Mouse (Mus musculus): Measurements from ENCODE around the gene Dyrk1a. TPM values are rescaled to one million over a fixed set of nuclear protein-coding genes. Genes with fewer than 3 reads are reported as not detected.

The Dyrk1a gene
- polyA plus RNA-seq, 1 experiment from 2014 or later, result 8.3 TPM

DNA sequence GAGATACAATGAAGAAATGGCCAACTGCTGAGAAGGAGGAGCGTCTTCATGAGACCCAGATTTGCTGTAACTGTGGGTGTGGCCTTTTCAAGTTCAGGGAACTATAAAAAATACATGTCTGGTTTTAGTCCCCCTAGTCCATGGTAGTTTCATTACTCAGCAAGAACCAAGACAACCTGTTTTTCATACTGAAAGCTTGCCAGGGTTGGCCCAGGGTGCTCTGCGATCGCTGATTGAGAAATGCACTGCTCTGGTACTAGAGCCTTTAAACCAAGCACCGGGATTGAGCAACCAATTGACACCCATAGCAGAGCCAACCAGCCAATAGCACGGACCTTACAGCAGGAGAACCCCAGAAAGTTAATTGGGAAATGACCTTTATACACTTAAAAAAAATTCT lies 13.6 kb upstream of the Dyrk1a start:
- no peaks in the 10 kb centered on the region for H3K36me3 ChIP-seq (ENCODE audit: insufficient read depth, low read length)
- H3K27ac ChIP-seq (ENCODE audit: low read length), result no peak overlapping the region
- ATAC-seq (ENCODE audit: low FRiP score, low TSS enrichment), result no peak
- H3K4me1 ChIP-seq (ENCODE audit: insufficient read depth, low read length), result peaks cover 8% of the 10 kb centered on the region
- 86% methylated on average over 5 of the region's 5 CpGs for WGBS
- no peaks in the 10 kb centered on the region for H3K9me3 ChIP-seq (ENCODE audit: low read length)
- no peak overlapping the region for H3K4me3 ChIP-seq (ENCODE audit: low read length)
- H3K9ac ChIP-seq (replicated peaks; ENCODE audit: low read length), result no peak overlapping the region
- H3K4me2 ChIP-seq (replicated peaks; ENCODE audit: low read depth, low read length), result no peak overlapping the region
- H3K27me3 ChIP-seq (ENCODE audit: insufficient read depth, low read length), result no peaks in the 10 kb centered on the region

- WGBS, result 25% methylated on average over 7 of the region's 7 CpGs
- ATAC-seq (ENCODE audit: low FRiP score, low TSS enrichment), result no peak
- peaks cover 8% of the 10 kb centered on the region for H3K4me1 ChIP-seq (ENCODE audit: insufficient read depth, low read length)
- H3K27ac ChIP-seq (ENCODE audit: low read length), result peak overlapping the region; percentile 59; the same call in 1 of the 2 replicates
- H3K9ac ChIP-seq (replicated peaks; ENCODE audit: low read length), result no peak overlapping the region
- H3K27me3 ChIP-seq (ENCODE audit: insufficient read depth, low read length), result no peaks in the 10 kb centered on the region
- H3K36me3 ChIP-seq (ENCODE audit: insufficient read depth, low read length), result no peaks in the 10 kb centered on the region
- no peaks in the 10 kb centered on the region for H3K9me3 ChIP-seq (ENCODE audit: low read length)
- H3K4me2 ChIP-seq (replicated peaks; ENCODE audit: low read depth, low read length), result peak overlapping the region; percentile 3; the same call in 1 of the 2 replicates
- H3K4me3 ChIP-seq (ENCODE audit: low read length), result no peak overlapping the region
These were observed 10.5 kb upstream of the Dyrk1a start for GRCm38 (mm10) chr16:94559282-94559681.

DNA sequence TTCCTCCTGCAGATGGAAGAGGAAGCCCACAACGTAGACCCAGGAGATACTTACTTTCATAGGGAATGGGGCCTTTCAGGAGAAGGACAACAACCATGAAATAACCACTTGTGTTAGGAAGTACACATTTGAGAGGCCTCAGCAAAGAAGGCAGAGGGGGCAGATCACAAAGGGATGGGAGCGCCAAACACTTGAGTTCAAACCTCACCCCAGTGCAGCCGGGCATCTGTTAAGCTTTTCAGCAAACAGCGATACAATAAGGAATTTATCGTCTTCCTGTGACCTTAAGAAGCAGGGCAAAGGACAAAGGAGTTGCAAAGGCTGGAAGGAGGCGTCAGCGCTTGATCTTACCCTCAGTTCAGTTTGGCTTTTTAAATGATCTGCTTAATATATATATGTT lies 10.0 kb upstream of the Dyrk1a start:
- H3K4me3 ChIP-seq (ENCODE audit: low read length), result no peak overlapping the region
- 62% methylated on average over 7 of the region's 7 CpGs for WGBS
- no peaks in the 10 kb centered on the region for H3K9me3 ChIP-seq (ENCODE audit: low read length)
- H3K9ac ChIP-seq (replicated peaks; ENCODE audit: low read length), result no peak overlapping the region
- H3K36me3 ChIP-seq (ENCODE audit: insufficient read depth, low read length), result no peaks in the 10 kb centered on the region
- peak overlapping the region; percentile 59; the same call in 1 of the 2 replicates for H3K27ac ChIP-seq (ENCODE audit: low read length)
- H3K4me2 ChIP-seq (replicated peaks; ENCODE audit: low read depth, low read length), result peak overlapping the region; percentile 3; the same call in 1 of the 2 replicates
- H3K4me1 ChIP-seq (ENCODE audit: insufficient read depth, low read length), result peaks cover 8% of the 10 kb centered on the region
- ATAC-seq (ENCODE audit: low FRiP score, low TSS enrichment), result no peak
- no peaks in the 10 kb centered on the region for H3K27me3 ChIP-seq (ENCODE audit: insufficient read depth, low read length)

GRCm38 (mm10) chr16:94560618-94561017 lies 9.2 kb upstream of the Dyrk1a start:
- no peaks in the 10 kb centered on the region for H3K27me3 ChIP-seq (ENCODE audit: insufficient read depth, low read length)
- no peak overlapping the region for H3K27ac ChIP-seq (ENCODE audit: low read length)
- H3K36me3 ChIP-seq (ENCODE audit: insufficient read depth, low read length), result no peaks in the 10 kb centered on the region
- H3K9me3 ChIP-seq (ENCODE audit: low read length), result no peaks in the 10 kb centered on the region
- peaks cover 8% of the 10 kb centered on the region for H3K4me1 ChIP-seq (ENCODE audit: insufficient read depth, low read length)
- H3K9ac ChIP-seq (replicated peaks; ENCODE audit: low read length), result no peak overlapping the region
- WGBS, result 72% methylated on average over 5 of the region's 5 CpGs
- H3K4me2 ChIP-seq (replicated peaks; ENCODE audit: low read depth, low read length), result no peak overlapping the region
- no peak overlapping the region for H3K4me3 ChIP-seq (ENCODE audit: low read length)
- ATAC-seq (ENCODE audit: low FRiP score, low TSS enrichment), result no peak

DNA sequence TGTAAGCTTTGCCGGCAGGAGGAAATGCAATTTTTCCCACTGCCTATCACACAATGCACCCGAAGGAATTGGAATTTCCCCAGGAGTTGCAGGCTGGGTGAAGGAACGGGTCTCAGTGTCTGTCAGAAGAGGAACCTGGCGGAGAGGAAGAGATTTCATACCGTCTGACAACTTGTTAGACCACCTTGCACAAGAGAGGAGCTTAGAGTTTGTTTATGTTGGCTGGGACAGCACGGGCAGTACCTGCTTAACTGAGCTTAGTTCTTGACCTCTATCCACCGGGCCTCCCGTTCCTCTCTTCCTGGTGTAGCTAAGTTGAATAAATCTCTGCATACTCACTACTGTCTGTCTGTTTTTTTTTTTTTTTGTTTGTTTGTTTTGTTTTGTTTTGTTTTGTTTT lies 3.7 kb upstream of the Dyrk1a start:
- Histone ChIP-seq H3K9ac (replicated peaks; ENCODE audit: low read length) (no peak overlapping the region), H3K36me3 (ENCODE audit: insufficient read depth, low read length) (no peaks in the 10 kb centered on the region), H3K9me3 (ENCODE audit: low read length) (no peaks in the 10 kb centered on the region), H3K4me3 (ENCODE audit: low read length) (no peak overlapping the region), H3K4me2 (replicated peaks; ENCODE audit: low read depth, low read length) (no peak overlapping the region), H3K27ac (ENCODE audit: low read length) (no peak overlapping the region), H3K27me3 (ENCODE audit: insufficient read depth, low read length) (no peaks in the 10 kb centered on the region), H3K4me1 (ENCODE audit: insufficient read depth, low read length) (peaks cover 9% of the 10 kb centered on the region; the same call in 1 of the 2 replicates)
- no peak for ATAC-seq (ENCODE audit: low FRiP score, low TSS enrichment)
- 48% methylated on average over 8 of the region's 8 CpGs for WGBS

DNA sequence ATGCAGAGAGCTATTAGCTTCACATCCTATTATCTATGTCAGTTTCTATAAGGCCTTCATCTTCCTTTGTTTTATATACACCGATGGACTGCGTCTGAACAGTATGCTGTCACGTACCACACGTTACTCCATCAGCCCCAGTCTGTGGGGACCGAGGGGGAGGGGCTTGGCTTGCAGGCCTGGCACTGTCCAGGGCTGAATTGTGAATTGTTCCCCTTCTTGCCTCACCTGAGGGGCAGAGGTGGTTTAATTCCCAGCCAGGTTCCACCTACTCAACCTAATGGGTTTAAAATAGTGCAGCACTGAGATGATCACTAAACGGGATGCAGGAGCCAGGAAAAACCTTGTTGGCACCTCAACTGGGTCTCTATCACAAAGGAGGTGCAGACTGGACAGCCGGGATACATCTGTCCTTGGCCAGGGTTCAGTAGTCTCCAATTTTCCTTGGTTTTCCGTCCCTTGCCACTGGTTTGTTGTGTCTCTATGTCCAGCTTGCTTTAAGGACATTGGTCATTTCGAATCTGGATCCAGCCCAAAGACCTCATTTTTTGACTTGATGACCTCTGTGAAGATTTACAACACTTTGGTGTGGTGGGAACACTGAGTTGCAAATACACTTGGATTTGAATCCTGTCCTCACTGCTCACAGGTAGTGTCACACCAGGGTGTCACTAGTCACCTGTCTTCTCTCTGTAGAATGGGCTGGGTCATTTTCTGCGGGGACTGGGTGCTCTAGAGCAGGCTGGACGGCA lies 2.8 kb upstream of the Dyrk1a start:
- 85% methylated on average over 11 of the region's 11 CpGs for WGBS
- Histone ChIP-seq H3K4me3 (ENCODE audit: low read length) (no peak overlapping the region), H3K27ac (ENCODE audit: low read length) (no peak overlapping the region), H3K36me3 (ENCODE audit: insufficient read depth, low read length) (no peaks in the 10 kb centered on the region), H3K27me3 (ENCODE audit: insufficient read depth, low read length) (no peaks in the 10 kb centered on the region), H3K9me3 (ENCODE audit: low read length) (no peaks in the 10 kb centered on the region), H3K4me1 (ENCODE audit: insufficient read depth, low read length) (peaks cover 16% of the 10 kb centered on the region), H3K4me2 (replicated peaks; ENCODE audit: low read depth, low read length) (no peak overlapping the region), H3K9ac (replicated peaks; ENCODE audit: low read length) (no peak overlapping the region)
- no peak for ATAC-seq (ENCODE audit: low FRiP score, low TSS enrichment)

GRCm38 (mm10) chr16:94567751-94568150 lies 2.1 kb upstream of the Dyrk1a start:
- Histone ChIP-seq H3K36me3 (ENCODE audit: insufficient read depth, low read length) (no peaks in the 10 kb centered on the region), H3K9ac (replicated peaks; ENCODE audit: low read length) (0 out of 2 replicates have a peak overlapping the region, but pooled peaks have one; percentile 17), H3K4me2 (replicated peaks; ENCODE audit: low read depth, low read length) (no peak overlapping the region; the same call in 1 of the 2 replicates), H3K9me3 (ENCODE audit: low read length) (no peaks in the 10 kb centered on the region), H3K27ac (ENCODE audit: low read length) (no peak overlapping the region), H3K4me3 (ENCODE audit: low read length) (no peak overlapping the region), H3K4me1 (ENCODE audit: insufficient read depth, low read length) (peaks cover 23% of the 10 kb centered on the region), H3K27me3 (ENCODE audit: insufficient read depth, low read length) (no peaks in the 10 kb centered on the region)
- no peak for ATAC-seq (ENCODE audit: low FRiP score, low TSS enrichment)
- WGBS, result 73% methylated on average over 5 of the region's 5 CpGs

DNA sequence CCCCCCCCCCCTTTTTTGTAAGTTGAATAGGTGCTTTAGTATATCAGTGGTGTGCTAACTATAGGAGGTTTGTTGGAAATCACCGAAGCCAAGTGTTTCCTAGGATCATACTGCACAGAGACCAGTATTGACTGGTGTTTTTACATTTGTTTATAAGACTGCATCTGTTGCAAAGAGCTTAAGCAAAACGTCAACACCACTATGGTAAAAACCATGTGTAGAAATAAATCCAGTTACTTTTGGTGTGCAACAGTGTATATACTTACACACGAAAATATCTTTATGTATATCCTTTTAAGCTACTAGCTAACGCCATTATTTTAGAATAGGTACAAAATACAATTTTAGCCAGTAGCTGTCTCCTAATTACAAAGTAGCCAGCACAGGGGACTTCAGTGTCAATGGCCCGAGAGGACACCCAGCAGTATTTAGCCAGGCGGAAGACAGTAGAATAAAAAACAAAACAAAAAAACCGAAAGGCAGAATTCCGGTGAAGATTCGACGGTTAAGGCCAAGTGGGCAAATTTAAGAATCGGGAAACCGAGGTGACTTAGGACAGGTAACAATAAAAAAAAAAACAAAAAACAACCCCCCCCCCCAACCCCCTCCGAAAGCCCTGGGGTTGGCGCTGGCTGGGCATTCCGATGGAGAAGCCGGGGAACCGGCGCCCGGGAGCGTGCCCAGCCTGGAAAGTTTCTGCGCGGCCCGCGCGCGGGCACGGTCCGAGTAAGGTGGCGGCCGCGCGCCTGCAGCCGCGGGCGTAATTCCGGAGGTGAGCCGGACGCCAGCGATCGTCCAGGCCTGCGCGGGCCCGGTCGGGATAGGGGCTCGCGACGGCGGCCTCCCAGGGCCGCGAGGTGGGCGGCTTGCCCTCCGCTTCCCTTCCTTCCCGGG lies 1.2 kb upstream of the Dyrk1a start:
- Histone ChIP-seq H3K9me3 (ENCODE audit: low read length) (no peaks in the 10 kb centered on the region), H3K27me3 (ENCODE audit: insufficient read depth, low read length) (no peaks in the 10 kb centered on the region), H3K9ac (replicated peaks; ENCODE audit: low read length) (peak overlapping the region; percentile 90), H3K4me1 (ENCODE audit: insufficient read depth, low read length) (peaks cover 28% of the 10 kb centered on the region), H3K4me2 (replicated peaks; ENCODE audit: low read depth, low read length) (peak overlapping the region; percentile 62), H3K27ac (ENCODE audit: low read length) (peak overlapping the region; percentile 99), H3K4me3 (ENCODE audit: low read length) (peak overlapping the region; percentile 100), H3K36me3 (ENCODE audit: insufficient read depth, low read length) (no peaks in the 10 kb centered on the region)
- peak; percentile 92 for ATAC-seq (ENCODE audit: low FRiP score, low TSS enrichment)
- WGBS, result 2% methylated on average over 50 of the region's 53 CpGs

DNA sequence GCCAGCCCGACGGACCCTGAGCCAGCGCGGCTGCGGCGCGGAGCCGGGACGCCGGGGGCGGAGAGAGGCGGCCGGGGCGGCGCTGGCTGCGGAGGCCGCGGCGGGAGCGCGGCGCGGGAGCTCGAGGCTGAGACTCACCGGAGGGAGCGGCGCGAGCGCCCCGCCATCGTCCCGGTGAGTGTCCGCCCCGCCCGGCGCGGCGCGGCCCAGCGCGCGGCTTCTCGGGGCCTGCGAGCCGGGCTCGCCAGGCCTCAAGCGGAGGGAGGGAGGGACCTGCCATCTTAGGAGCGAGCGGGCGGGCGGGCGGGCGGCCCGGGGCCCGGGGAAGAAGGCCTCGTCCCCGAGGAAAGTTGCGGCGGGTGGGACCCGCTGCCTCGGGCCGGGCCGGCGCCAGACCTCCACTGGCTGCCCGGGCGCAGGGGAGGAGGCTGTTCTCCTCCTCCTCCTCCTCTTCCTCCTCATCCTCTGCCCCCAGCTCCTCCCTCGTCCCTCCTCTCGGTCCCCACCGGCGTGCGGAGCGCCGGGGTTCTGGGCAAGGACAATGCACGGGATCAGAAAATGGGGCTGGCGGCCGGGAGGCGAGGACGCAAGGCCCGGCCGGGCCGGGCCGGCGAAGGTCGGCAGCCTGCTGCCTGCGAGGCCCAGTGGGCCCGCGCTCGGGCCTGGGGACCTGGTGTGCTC lies 691 bp downstream of the Dyrk1a start:
- WGBS, result 0% methylated on average over 26 of the region's 88 CpGs
- H3K27me3 ChIP-seq (ENCODE audit: insufficient read depth, low read length), result no peaks in the 10 kb centered on the region
- H3K4me2 ChIP-seq (replicated peaks; ENCODE audit: low read depth, low read length), result peak overlapping the region; percentile 90
- H3K27ac ChIP-seq (ENCODE audit: low read length), result peak overlapping the region; percentile 99
- no peaks in the 10 kb centered on the region for H3K9me3 ChIP-seq (ENCODE audit: low read length)
- H3K36me3 ChIP-seq (ENCODE audit: insufficient read depth, low read length), result no peaks in the 10 kb centered on the region
- peak overlapping the region; percentile 100 for H3K4me3 ChIP-seq (ENCODE audit: low read length)
- ATAC-seq (ENCODE audit: low FRiP score, low TSS enrichment), result peak; percentile 28; the same call in 1 of the 2 replicates
- peak overlapping the region; percentile 99 for H3K9ac ChIP-seq (replicated peaks; ENCODE audit: low read length)
- peaks cover 39% of the 10 kb centered on the region for H3K4me1 ChIP-seq (ENCODE audit: insufficient read depth, low read length)
